In the genomic region with DNA sequence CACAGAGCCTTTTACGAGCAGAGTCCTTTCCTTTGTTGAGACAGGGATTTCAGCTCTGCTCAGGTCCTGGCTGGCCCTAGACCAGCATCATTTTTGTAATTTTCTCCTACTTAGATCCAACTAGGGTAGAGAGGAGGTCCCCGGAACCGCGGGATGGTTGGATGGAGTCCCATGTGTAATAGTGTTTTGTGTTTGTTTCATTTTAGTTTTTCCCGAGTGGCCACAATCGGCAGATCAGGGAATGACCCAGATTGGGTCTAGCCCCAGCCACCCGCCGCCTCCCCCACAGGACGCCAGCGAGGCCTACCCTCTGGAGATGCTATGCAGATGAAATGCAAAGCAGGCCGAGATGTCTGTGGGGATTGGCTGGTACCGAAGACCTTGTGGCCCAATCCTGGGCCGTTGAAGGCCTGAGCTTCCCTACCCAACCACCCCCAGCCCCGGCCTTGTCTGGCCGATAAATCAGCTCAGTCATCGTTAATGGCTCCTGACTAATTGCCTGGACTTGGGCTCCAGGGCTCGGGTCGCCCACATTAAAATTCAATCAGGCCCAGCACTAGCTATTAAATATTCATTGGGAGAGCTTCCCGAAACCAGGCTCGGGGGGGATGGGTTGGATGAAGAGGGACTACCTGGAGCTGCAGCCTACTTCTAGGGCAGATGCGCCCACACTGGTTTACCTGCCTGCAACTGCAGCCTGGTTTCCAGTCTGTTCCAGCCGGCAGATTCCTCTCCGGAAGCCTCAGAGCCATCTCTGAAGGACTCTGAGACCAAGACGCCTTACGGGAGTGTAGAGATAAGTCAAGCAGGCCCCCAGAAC, we compare ENCODE assay signal across 9 mouse cellular contexts. TPM values are rescaled to one million over a fixed set of nuclear protein-coding genes. Genes with fewer than 3 reads are reported as not detected.
DNase-seq lines count a peak whose midpoint lies in the region; ATAC-seq and TF ChIP-seq lines count a peak whose summit lies in the region.
"Had no signal": no experiment of that assay in that cellular context is flagged by ENCODE, and none has a peak within 500 bp of the region (broad histone marks: within the 10 kb centered on the region; RNA-seq: fewer than 3 reads in every experiment).

No protein-coding gene starts in this region.

- 0 out of 2 replicates have a peak overlapping the region, but pooled peaks have one; percentile 11 for H3K4me3 ChIP-seq in forebrain, embryonic 11.5 days (ENCODE audit: low read depth, low read length)
- H3K4me3 ChIP-seq in kidney, postnatal 0 days (replicated peaks; ENCODE audit: low read depth, low read length): no peak overlapping the region
- H3K4me3 ChIP-seq in liver, embryonic 13.5 days (replicated peaks): no peak overlapping the region
- H3K4me3 ChIP-seq in stomach, embryonic 14.5 days (ENCODE audit: low read depth, low read length): no peak overlapping the region
- H3K4me3 ChIP-seq: megakaryocyte, embryonic 14.5 days had no signal

- WGBS in forebrain, embryonic 11.5 days: 10% methylated on average over 25 of the region's 25 CpGs
- 15% methylated on average over 25 of the region's 25 CpGs for WGBS in kidney, postnatal 0 days
- WGBS in liver, embryonic 13.5 days (ENCODE audit: insufficient replicate concordance): 26% methylated on average over 25 of the region's 25 CpGs
- 29% methylated on average over 25 of the region's 25 CpGs for WGBS in stomach, embryonic 14.5 days

- H3K4me1 ChIP-seq in forebrain, embryonic 11.5 days (replicated peaks; ENCODE audit: control insufficient read depth, insufficient read depth, low read length): peaks cover 17% of the 10 kb centered on the region
- H3K4me1 ChIP-seq in kidney, postnatal 0 days (replicated peaks; ENCODE audit: insufficient read depth, low read length): peaks cover 28% of the 10 kb centered on the region
- H3K4me1 ChIP-seq in liver, embryonic 13.5 days (replicated peaks): peaks cover 12% of the 10 kb centered on the region; the same call in 1 of the 2 replicates
- peaks cover 12% of the 10 kb centered on the region for H3K4me1 ChIP-seq in stomach, embryonic 14.5 days (ENCODE audit: control insufficient read depth, insufficient read depth, low read length)

- peak overlapping the region; percentile 29 for H3K9ac ChIP-seq in forebrain, embryonic 11.5 days (ENCODE audit: low read length)
- H3K9ac ChIP-seq in kidney, postnatal 0 days (ENCODE audit: low read depth, low read length): no peak overlapping the region
- no peak overlapping the region for H3K9ac ChIP-seq in liver, embryonic 13.5 days
- no peak overlapping the region for H3K9ac ChIP-seq in stomach, embryonic 14.5 days (replicated peaks; ENCODE audit: low read depth, low read length)

- peak; percentile 42 for DNase-seq in cerebellum, adult 11-12 months
- no peak for DNase-seq in cerebellum, adult 11 months
- peak; percentile 60 for DNase-seq in adrenal gland, adult 8-10 months
- peak; percentile 81 for DNase-seq in forebrain, embryonic 11.5 days (ENCODE audit: low spot score)
- peak; percentile 88 for DNase-seq in kidney, postnatal 0 days (ENCODE audit: low spot score)
- DNase-seq in liver, embryonic 13.5 days: no peak
- no peak for DNase-seq in lung, postnatal 25 days (ENCODE audit: low spot score)

- H3K4me2 ChIP-seq in forebrain, embryonic 11.5 days (ENCODE audit: low read depth, low read length, severe bottlenecking): peak overlapping the region; percentile 34
- H3K4me2 ChIP-seq in kidney, postnatal 0 days (ENCODE audit: low read length): peak overlapping the region; percentile 42
- H3K4me2 ChIP-seq in liver, embryonic 13.5 days: peak overlapping the region; percentile 13; the same call in 1 of the 2 replicates
- 0 out of 2 replicates have a peak overlapping the region, but pooled peaks have one; percentile 5 for H3K4me2 ChIP-seq in stomach, embryonic 14.5 days (replicated peaks; ENCODE audit: low read depth, low read length)

- no peak for TF ChIP-seq CTCF in kidney, postnatal 0 days (IDR thresholded peaks at IDR 0.05; ENCODE audit: low read depth)

- no peaks in the 10 kb centered on the region for H3K9me3 ChIP-seq in forebrain, embryonic 11.5 days (ENCODE audit: control insufficient read depth, low read length)
- no peaks in the 10 kb centered on the region for H3K9me3 ChIP-seq in kidney, postnatal 0 days (replicated peaks; ENCODE audit: low read length)
- H3K9me3 ChIP-seq in liver, embryonic 13.5 days (replicated peaks): no peaks in the 10 kb centered on the region
- no peaks in the 10 kb centered on the region for H3K9me3 ChIP-seq in stomach, embryonic 14.5 days (ENCODE audit: control insufficient read depth, low read depth, low read length)

- H3K27me3 ChIP-seq in forebrain, embryonic 11.5 days (ENCODE audit: control insufficient read depth, insufficient read depth, low read length): no peaks in the 10 kb centered on the region
- no peaks in the 10 kb centered on the region for H3K27me3 ChIP-seq in kidney, postnatal 0 days (ENCODE audit: insufficient read depth, low read length)
- H3K27me3 ChIP-seq in liver, embryonic 13.5 days: peaks cover 21% of the 10 kb centered on the region
- no peaks in the 10 kb centered on the region for H3K27me3 ChIP-seq in stomach, embryonic 14.5 days (ENCODE audit: control insufficient read depth, insufficient read depth, low read length)

- H3K27ac ChIP-seq in forebrain, embryonic 11.5 days (ENCODE audit: low read depth, low read length): peak overlapping the region; percentile 55
- peak overlapping the region; percentile 71 for H3K27ac ChIP-seq in kidney, postnatal 0 days
- no peak overlapping the region for H3K27ac ChIP-seq in liver, embryonic 13.5 days
- H3K27ac ChIP-seq in stomach, embryonic 14.5 days (ENCODE audit: low read length): 0 out of 2 replicates have a peak overlapping the region, but pooled peaks have one; percentile 27

- H3K36me3 ChIP-seq in forebrain, embryonic 11.5 days (ENCODE audit: control insufficient read depth, insufficient read depth, low read length): no peaks in the 10 kb centered on the region
- H3K36me3 ChIP-seq in kidney, postnatal 0 days (ENCODE audit: insufficient read depth, low read length): no peaks in the 10 kb centered on the region
- H3K36me3 ChIP-seq in liver, embryonic 13.5 days: no peaks in the 10 kb centered on the region
- H3K36me3 ChIP-seq in stomach, embryonic 14.5 days (ENCODE audit: control insufficient read depth, insufficient read depth, low read length): no peaks in the 10 kb centered on the region

- ATAC-seq in forebrain, embryonic 11.5 days (replicated peaks; ENCODE audit: low FRiP score): peak; percentile 88
- ATAC-seq in kidney, postnatal 0 days (replicated peaks; ENCODE audit: low FRiP score, low read depth): peak; percentile 90
- ATAC-seq in liver, embryonic 13.5 days (ENCODE audit: low read depth): peak; percentile 64
- peak; percentile 36; the same call in 1 of the 2 replicates for ATAC-seq in stomach, embryonic 14.5 days (ENCODE audit: insufficient number of reproducible peaks, insufficient read depth, low FRiP score, low read depth)

RNA-seq across cellular contexts. Expression of a gene that starts 14.7 kb away (rescaled TPM):
- 1 to 10 TPM; 6.4 to 9.1 (median 7.4) TPM for total RNA-seq in adrenal gland, adult 8-10 months (2022)
- polyA plus RNA-seq in forebrain, embryonic 11.5 days (2014; fragmentation: Nextera tagmentation; extraction: Ambion mirVana): 0.52 and 0.76 TPM in 2 replicates
- polyA plus RNA-seq in kidney, postnatal 0 days (2015; fragmentation: Nextera tagmentation; extraction: Ambion mirVana): 0.38 and 0.47 TPM in 2 replicates
- 0.13 and 0.17 TPM in 2 replicates for polyA plus RNA-seq in liver, embryonic 13.5 days (2015; fragmentation: Nextera tagmentation; extraction: Ambion mirVana)
- polyA plus RNA-seq in stomach, embryonic 14.5 days (2014; fragmentation: Nextera tagmentation; extraction: Ambion mirVana): 0.38 and 0.41 TPM in 2 replicates

RNA-seq across cellular contexts. Expression of a gene that starts 22.5 kb away (rescaled TPM):
- 1 to 10 TPM in 1 of 4 experiments, under 1 TPM in 3; 0.75 to 1.1 (median 0.79) TPM for total RNA-seq in adrenal gland, adult 8-10 months (2022)
- polyA plus RNA-seq in forebrain, embryonic 11.5 days (2014; fragmentation: Nextera tagmentation; extraction: Ambion mirVana): not detected in 2 replicates
- not detected in 2 replicates for polyA plus RNA-seq in kidney, postnatal 0 days (2015; fragmentation: Nextera tagmentation; extraction: Ambion mirVana)
- not detected in 2 replicates for polyA plus RNA-seq in liver, embryonic 13.5 days (2015; fragmentation: Nextera tagmentation; extraction: Ambion mirVana)
- polyA plus RNA-seq in stomach, embryonic 14.5 days (2014; fragmentation: Nextera tagmentation; extraction: Ambion mirVana): not detected in 2 replicates

RNA-seq across cellular contexts. Expression of a gene that starts 35.3 kb away (rescaled TPM):
- 10 to 100 TPM; 14.5 to 24.7 (median 21.5) TPM for total RNA-seq in adrenal gland, adult 8-10 months (2022)
- polyA plus RNA-seq in forebrain, embryonic 11.5 days (2014; fragmentation: Nextera tagmentation; extraction: Ambion mirVana): 7.2 and 7.7 TPM in 2 replicates
- 16.9 and 17.8 TPM in 2 replicates for polyA plus RNA-seq in kidney, postnatal 0 days (2015; fragmentation: Nextera tagmentation; extraction: Ambion mirVana)
- polyA plus RNA-seq in liver, embryonic 13.5 days (2015; fragmentation: Nextera tagmentation; extraction: Ambion mirVana): 1.2 and 1.3 TPM in 2 replicates
- 15.6 and 16.9 TPM in 2 replicates for polyA plus RNA-seq in stomach, embryonic 14.5 days (2014; fragmentation: Nextera tagmentation; extraction: Ambion mirVana)

RNA-seq across cellular contexts. Expression of a gene that starts 45.8 kb away (rescaled TPM):
- under 1 TPM in 1 of 4 experiments, not detected in 3; 0.38 TPM for total RNA-seq in adrenal gland, adult 8-10 months (2022)
- not detected in 2 replicates for polyA plus RNA-seq in forebrain, embryonic 11.5 days (2014; fragmentation: Nextera tagmentation; extraction: Ambion mirVana)
- polyA plus RNA-seq in kidney, postnatal 0 days (2015; fragmentation: Nextera tagmentation; extraction: Ambion mirVana): not detected in 2 replicates
- not detected in 2 replicates for polyA plus RNA-seq in liver, embryonic 13.5 days (2015; fragmentation: Nextera tagmentation; extraction: Ambion mirVana)
- not detected in 2 replicates for polyA plus RNA-seq in stomach, embryonic 14.5 days (2014; fragmentation: Nextera tagmentation; extraction: Ambion mirVana)

Comparison
In these comparisons a context has a peak if more than half of its experiments do, and no peak if none do; other contexts are left out.
1. DNase-seq: peak in cerebellum, adult 11-12 months (single experiment), adrenal gland, adult 8-10 months (single experiment), forebrain, embryonic 11.5 days (single experiment) and kidney, postnatal 0 days (single experiment); none in cerebellum, adult 11 months (single experiment), liver, embryonic 13.5 days (single experiment) and lung, postnatal 25 days (single experiment).
2. ATAC-seq: peak in every context shown above with its lines; median percentile 90 in kidney, postnatal 0 days; 88 in forebrain, embryonic 11.5 days; 64 in liver, embryonic 13.5 days; 36 in stomach, embryonic 14.5 days.
3. Peak in every context shown above with its lines, with median percentiles within 50 percentile points of each other: H3K4me2 ChIP-seq.